Mouse (Mus musculus): ENCODE measurements around the gene Polr3h.

The Polr3h gene

GRCm38 (mm10) chr15:81838554-81839235, 87.3 kb downstream of the Polr3h start:
- no peak for DNase-seq
